Mouse (Mus musculus): ENCODE measurements around the gene Tnxb. TPM values are rescaled to one million over a fixed set of nuclear protein-coding genes. Genes with fewer than 3 reads are reported as not detected.

Tnxb gene
- 1.9 and 2.4 TPM in 2 replicates for polyA plus RNA-seq (2015; fragmentation: Nextera tagmentation; extraction: Ambion mirVana)

GRCm38 (mm10) chr17:34670235-34670634 is at the start of gene Tnxb:
Gene Tnxb (plus strand): TSS chr17:34670535.
- Histone ChIP-seq H3K36me3 (ENCODE audit: control insufficient read depth, insufficient read depth, low read length) (no peaks in the 10 kb centered on the region), H3K4me3 (ENCODE audit: low read depth, low read length) (0 out of 2 replicates have a peak within 1 kb of the TSS, but pooled peaks have one; percentile 4), H3K4me2 (replicated peaks; ENCODE audit: low read depth) (peak within 1 kb of the TSS; percentile 37), H3K9ac (ENCODE audit: low read length) (no peak within 1 kb of the TSS; the same call in 1 of the 2 replicates), H3K4me1 (replicated peaks; ENCODE audit: control insufficient read depth, insufficient read depth) (peaks cover 3% of the 10 kb centered on the region; the same call in 1 of the 2 replicates), H3K27ac (replicated peaks) (no peak within 1 kb of the TSS), H3K9me3 (ENCODE audit: control insufficient read depth, low read length) (no peaks in the 10 kb centered on the region), H3K27me3 (ENCODE audit: control insufficient read depth, insufficient read depth, low read length) (peaks cover 9% of the 10 kb centered on the region; the same call in 1 of the 2 replicates)
- DNase-seq (ENCODE audit: low spot score) (no peak), ATAC-seq (ENCODE audit: low FRiP score, low TSS enrichment) (no peak)
- TF ChIP-seq CTCF (IDR thresholded peaks at IDR 0.05; ENCODE audit: low read depth) (no peak), EP300 (optimal IDR thresholded peaks at IDR 0.05) (no peak)
- WGBS = 56% methylated on average over 7 of the region's 7 CpGs

GRCm38 (mm10) chr17:34621006-34621405 is 49.3 kb upstream of the Tnxb start:
- no peak for DNase-seq (ENCODE audit: low spot score)
- Histone ChIP-seq H3K4me3 (ENCODE audit: low read depth, low read length) (no peak overlapping the region), H3K27me3 (ENCODE audit: control insufficient read depth, insufficient read depth, low read length) (no peaks in the 10 kb centered on the region), H3K36me3 (ENCODE audit: control insufficient read depth, insufficient read depth, low read length) (peaks cover 10% of the 10 kb centered on the region; the same call in 1 of the 2 replicates), H3K4me1 (replicated peaks; ENCODE audit: control insufficient read depth, insufficient read depth) (no peaks in the 10 kb centered on the region), H3K27ac (replicated peaks) (no peak overlapping the region), H3K9ac (ENCODE audit: low read length) (no peak overlapping the region), H3K9me3 (ENCODE audit: control insufficient read depth, low read length) (no peaks in the 10 kb centered on the region), H3K4me2 (replicated peaks; ENCODE audit: low read depth) (no peak overlapping the region)
- 59% methylated on average over 8 of the region's 8 CpGs for WGBS
- no peak for ATAC-seq (ENCODE audit: low FRiP score, low TSS enrichment)
- TF ChIP-seq EP300 (optimal IDR thresholded peaks at IDR 0.05) (no peak), CTCF (IDR thresholded peaks at IDR 0.05; ENCODE audit: low read depth) (no peak)

GRCm38 (mm10) chr17:34623161-34623560 is 47.2 kb upstream of the Tnxb start:
- H3K27ac ChIP-seq (replicated peaks) = no peak overlapping the region
- 81% methylated on average over 9 of the region's 9 CpGs for WGBS
- no peak overlapping the region for H3K4me3 ChIP-seq (ENCODE audit: low read depth, low read length)
- no peak overlapping the region for H3K4me2 ChIP-seq (replicated peaks; ENCODE audit: low read depth)
- TF ChIP-seq CTCF (IDR thresholded peaks at IDR 0.05; ENCODE audit: low read depth) (peak; percentile 53), EP300 (optimal IDR thresholded peaks at IDR 0.05) (no peak)
- peaks cover 3% of the 10 kb centered on the region; the same call in 1 of the 2 replicates for H3K4me1 ChIP-seq (replicated peaks; ENCODE audit: control insufficient read depth, insufficient read depth)
- peaks cover 4% of the 10 kb centered on the region; the same call in 1 of the 2 replicates for H3K36me3 ChIP-seq (ENCODE audit: control insufficient read depth, insufficient read depth, low read length)
- H3K27me3 ChIP-seq (ENCODE audit: control insufficient read depth, insufficient read depth, low read length) = no peaks in the 10 kb centered on the region
- ATAC-seq (ENCODE audit: low FRiP score, low TSS enrichment) (no peak), DNase-seq (ENCODE audit: low spot score) (no peak)
- no peaks in the 10 kb centered on the region for H3K9me3 ChIP-seq (ENCODE audit: control insufficient read depth, low read length)
- no peak overlapping the region for H3K9ac ChIP-seq (ENCODE audit: low read length)

GRCm38 (mm10) chr17:34624981-34625380 is 45.4 kb upstream of the Tnxb start:
- no peak overlapping the region for H3K9ac ChIP-seq (ENCODE audit: low read length)
- 87% methylated on average over 3 of the region's 3 CpGs for WGBS
- no peaks in the 10 kb centered on the region for H3K9me3 ChIP-seq (ENCODE audit: control insufficient read depth, low read length)
- DNase-seq (ENCODE audit: low spot score) (no peak), ATAC-seq (ENCODE audit: low FRiP score, low TSS enrichment) (no peak)
- no peak overlapping the region for H3K27ac ChIP-seq (replicated peaks)
- peaks cover 4% of the 10 kb centered on the region; the same call in 1 of the 2 replicates for H3K36me3 ChIP-seq (ENCODE audit: control insufficient read depth, insufficient read depth, low read length)
- H3K27me3 ChIP-seq (ENCODE audit: control insufficient read depth, insufficient read depth, low read length) = no peaks in the 10 kb centered on the region
- no peak for TF ChIP-seq CTCF (IDR thresholded peaks at IDR 0.05; ENCODE audit: low read depth)
- TF ChIP-seq EP300 (optimal IDR thresholded peaks at IDR 0.05) = no peak
- no peak overlapping the region for H3K4me3 ChIP-seq (ENCODE audit: low read depth, low read length)
- peaks cover 13% of the 10 kb centered on the region for H3K4me1 ChIP-seq (replicated peaks; ENCODE audit: control insufficient read depth, insufficient read depth)
- H3K4me2 ChIP-seq (replicated peaks; ENCODE audit: low read depth) = no peak overlapping the region

DNA sequence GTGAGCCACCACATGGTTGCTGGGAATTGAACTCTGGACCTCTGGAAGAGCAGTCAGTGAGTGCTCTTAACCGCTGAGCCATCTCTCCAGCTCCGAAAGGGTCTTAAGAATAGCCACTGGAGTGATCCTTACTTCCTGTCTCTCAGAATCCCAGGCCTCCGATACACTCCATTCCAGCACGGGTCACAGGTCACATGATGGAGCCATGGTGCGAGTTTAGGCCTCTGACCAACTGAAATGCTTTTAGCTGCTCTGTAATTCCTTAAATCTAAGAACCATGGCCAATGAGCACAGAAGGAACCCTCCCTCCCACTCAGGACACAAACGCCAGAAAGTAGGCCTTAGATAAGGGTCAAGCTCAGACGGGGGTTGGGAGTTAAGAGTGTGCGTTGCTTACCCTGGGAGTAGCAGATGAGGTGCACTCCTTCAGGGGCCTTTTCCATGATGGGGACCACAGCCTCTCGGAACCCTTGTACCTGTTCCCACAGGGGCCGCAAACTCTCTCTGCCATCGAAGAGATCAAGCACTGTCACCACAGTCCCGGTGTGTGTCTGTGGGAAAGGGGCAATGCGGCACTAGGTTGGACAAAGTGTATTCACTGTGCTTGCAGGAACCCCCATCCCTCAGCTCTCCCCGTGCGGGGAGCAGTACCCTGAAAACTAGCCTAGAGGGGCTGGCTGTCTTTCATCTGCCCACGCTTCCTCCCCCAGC is 44.1 kb upstream of the Tnxb start:
- no peak for TF ChIP-seq EP300 (optimal IDR thresholded peaks at IDR 0.05)
- TF ChIP-seq CTCF (IDR thresholded peaks at IDR 0.05; ENCODE audit: low read depth) = no peak
- WGBS = 56% methylated on average over 16 of the region's 16 CpGs

GRCm38 (mm10) chr17:34626773-34627092 is 43.6 kb upstream of the Tnxb start:
- peaks cover 21% of the 10 kb centered on the region for H3K4me1 ChIP-seq (replicated peaks; ENCODE audit: control insufficient read depth, insufficient read depth)
- H3K27me3 ChIP-seq (ENCODE audit: control insufficient read depth, insufficient read depth, low read length) = 0 out of 2 replicates have a peak, but pooled peaks cover 2% of the 10 kb centered on the region
- WGBS = 0% methylated on average over 18 of the region's 18 CpGs
- ATAC-seq (ENCODE audit: low FRiP score, low TSS enrichment) = peak; percentile 25
- peak overlapping the region; percentile 93 for H3K4me2 ChIP-seq (replicated peaks; ENCODE audit: low read depth)
- peak overlapping the region; percentile 67 for H3K4me3 ChIP-seq (ENCODE audit: low read depth, low read length)
- H3K9me3 ChIP-seq (ENCODE audit: control insufficient read depth, low read length) = no peaks in the 10 kb centered on the region
- TF ChIP-seq CTCF (IDR thresholded peaks at IDR 0.05; ENCODE audit: low read depth) (peak; percentile 78), EP300 (optimal IDR thresholded peaks at IDR 0.05) (no peak)
- no peaks in the 10 kb centered on the region; the same call in 1 of the 2 replicates for H3K36me3 ChIP-seq (ENCODE audit: control insufficient read depth, insufficient read depth, low read length)
- peak overlapping the region; percentile 97 for H3K27ac ChIP-seq (replicated peaks)
- DNase-seq (ENCODE audit: low spot score) = peak; percentile 54
- H3K9ac ChIP-seq (ENCODE audit: low read length) = peak overlapping the region; percentile 73

More for the DNA sequence above, 44.1 kb upstream of the Tnxb start:
- H3K27me3 ChIP-seq (ENCODE audit: control insufficient read depth, insufficient read depth, low read length) = 0 out of 2 replicates have a peak, but pooled peaks cover 2% of the 10 kb centered on the region
- peak overlapping the region; percentile 97 for H3K27ac ChIP-seq (replicated peaks)
- H3K9me3 ChIP-seq (ENCODE audit: control insufficient read depth, low read length) = no peaks in the 10 kb centered on the region
- H3K4me2 ChIP-seq (replicated peaks; ENCODE audit: low read depth) = peak overlapping the region; percentile 93
- DNase-seq (ENCODE audit: low spot score) (no peak), ATAC-seq (ENCODE audit: low FRiP score, low TSS enrichment) (no peak)
- H3K9ac ChIP-seq (ENCODE audit: low read length) = peak overlapping the region; percentile 73
- no peaks in the 10 kb centered on the region; the same call in 1 of the 2 replicates for H3K36me3 ChIP-seq (ENCODE audit: control insufficient read depth, insufficient read depth, low read length)
- H3K4me3 ChIP-seq (ENCODE audit: low read depth, low read length) = peak overlapping the region; percentile 67
- H3K4me1 ChIP-seq (replicated peaks; ENCODE audit: control insufficient read depth, insufficient read depth) = peaks cover 19% of the 10 kb centered on the region

All from stomach, postnatal 0 days (tissue).